Mouse (Mus musculus) bone marrow macrophage, adult 2 months (primary cell): ENCODE results near the gene Trappc6a.

Experiments
- CTCF ChIP-seq: IDR thresholded peaks from 2 replicates; pipeline ENCODE4 v1.5.1; 2012; ENCODE audit warnings: low read depth, mild to moderate bottlenecking, low read length, moderate library complexity
- POLR2A ChIP-seq: IDR thresholded peaks from 2 replicates; pipeline ENCODE4 v1.6.1; 2012; ENCODE audit warnings: mild to moderate bottlenecking, low read depth, low read length, borderline replicate concordance

- TF ChIP-seq POLR2A = no peak
- TF ChIP-seq CTCF = no peak
These were observed 15.0 kb downstream of the Trappc6a start for GRCm38 (mm10) chr7:19523017-19523756.
